Mouse (Mus musculus): ENCODE measurements around the gene Tmem117.

Tmem117 gene

GRCm38 (mm10) chr15:95138709-95139409 lies 509.8 kb downstream of the Tmem117 start:
- DNase-seq (ENCODE audit: low spot score in 2 of 2), result no peak

GRCm38 (mm10) chr15:95144131-95144530 lies 515.1 kb downstream of the Tmem117 start:
- DNase-seq (ENCODE audit: low spot score in 2 of 2), result no peak

DNA sequence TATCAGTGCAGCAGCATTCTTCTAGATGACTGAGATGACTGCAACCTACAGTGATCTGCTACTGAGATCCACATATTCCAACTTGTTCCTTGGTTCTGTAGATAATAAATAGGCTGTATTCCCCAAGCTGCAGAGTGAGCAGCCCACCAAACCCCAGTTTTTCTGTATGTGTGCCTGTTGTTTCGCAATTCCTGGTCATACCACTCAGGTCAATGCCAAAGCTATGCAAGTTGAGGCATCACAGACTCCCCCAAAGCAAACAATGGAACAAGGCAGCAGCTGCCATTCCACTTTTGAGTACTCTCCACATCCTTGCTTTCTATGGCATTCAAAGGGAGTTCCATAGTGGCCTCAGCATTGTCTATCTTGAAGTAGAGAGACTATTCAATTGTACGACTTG lies 516.1 kb downstream of the Tmem117 start:
- no peak for DNase-seq (ENCODE audit: low spot score in 2 of 2)

All from spleen, postnatal 36 days (tissue).